Mouse (Mus musculus) forebrain, embryonic 11.5 days (tissue): ENCODE results near the gene Fitm2. TPM values are rescaled to one million over a fixed set of nuclear protein-coding genes. Genes with fewer than 3 reads are reported as not detected.

ENCODE experiments used
- ATAC-seq: fragments of 200-750 bp; cut with Nextera tagmentation; replicated peaks from 2 replicates; pipeline ENCODE4 v1.8.0; 2017; ENCODE audit warnings: moderate TSS enrichment; ENCODE audit not compliant: low FRiP score
- DNase-seq: peaks from one replicate; pipeline ENCODE4 v3.0.0-alpha.2; 2017; ENCODE audit warnings: low spot score
- H3K27ac ChIP-seq: fragments of 300-500 bp; sonication (generic); 2 replicates; pipeline ENCODE4 v1.5.1; 2014; ENCODE audit warnings: low read depth, low read length
- H3K27me3 ChIP-seq: fragments of 300-500 bp; sonication (generic); 2 replicates; pipeline ENCODE4 v1.6.1; 2014; ENCODE audit warnings: mild to moderate bottlenecking, low read length, mixed read lengths; ENCODE audit not compliant: control insufficient read depth, insufficient read depth
- H3K36me3 ChIP-seq: fragments of 300-500 bp; sonication (generic); 2 replicates; pipeline ENCODE4 v1.6.1; 2014; ENCODE audit warnings: mild to moderate bottlenecking, low read length, moderate library complexity, mixed read lengths; ENCODE audit not compliant: control insufficient read depth, insufficient read depth
- H3K4me1 ChIP-seq: fragments of 300-500 bp; sonication (generic); replicated peaks from 2 replicates; pipeline ENCODE4 v1.6.1; 2014; ENCODE audit warnings: low read length, mixed read lengths; ENCODE audit not compliant: control insufficient read depth, insufficient read depth
- H3K4me2 ChIP-seq: fragments of 300-500 bp; sonication (generic); 2 replicates; pipeline ENCODE4 v1.6.1; 2014; ENCODE audit warnings: low read depth, mild to moderate bottlenecking, low read length, moderate library complexity, mixed read lengths; ENCODE audit not compliant: severe bottlenecking
- H3K4me3 ChIP-seq: fragments of 300-500 bp; sonication (generic); 2 replicates; pipeline ENCODE4 v1.5.1; 2014; ENCODE audit warnings: low read depth, low read length
- H3K9ac ChIP-seq: fragments of 300-500 bp; sonication (generic); 2 replicates; pipeline ENCODE4 v1.6.1; 2014; ENCODE audit warnings: low read length
- H3K9me3 ChIP-seq: fragments of 300-500 bp; sonication (generic); 2 replicates; pipeline ENCODE4 v1.6.1; 2016; ENCODE audit warnings: low read length, mixed read lengths; ENCODE audit not compliant: control insufficient read depth
- WGBS: fragments of 180-500 bp; shearing (Covaris S2); extraction: QIAGEN DNeasy Blood & Tissue Kit; methylation state at CpG from one replicate; pipeline ENCODE4 v1.1.7; 2014; 5-methylcytosine and 5-hydroxymethylcytosine counted together
- polyA plus RNA-seq: library from polyadenylated mRNA; unstranded; fragments of >200 nt; fragmentation: Nextera tagmentation; extraction: Ambion mirVana; gene quantifications from 2 replicates; pipeline ENCODE4 v1.2.1, GENCODE M21; 2014

Gene Fitm2
- polyA plus RNA-seq, 1 experiment from 2014 or later, result 12.5 TPM

DNA sequence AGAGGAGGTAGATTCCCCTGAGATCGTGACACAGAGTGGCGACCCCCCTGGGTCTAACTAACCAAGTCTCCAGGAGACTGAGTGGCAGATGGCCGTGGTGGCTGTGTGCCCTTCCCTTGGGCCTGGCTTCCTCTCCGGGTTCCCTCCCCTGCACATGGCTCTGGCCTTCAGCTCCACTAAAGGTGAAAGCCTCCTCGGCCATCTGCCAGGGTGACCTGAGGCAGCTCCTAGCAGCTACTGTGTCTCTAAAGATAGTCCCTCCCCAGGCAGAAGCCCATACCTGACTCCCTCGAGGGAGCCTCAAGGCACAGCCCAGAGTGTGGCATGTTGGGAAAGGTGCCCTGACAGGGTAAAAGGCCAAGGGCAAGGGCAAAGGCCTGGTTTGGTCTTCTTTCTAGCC, 28.9 kb downstream of the Fitm2 start:
- Histone ChIP-seq H3K36me3 (no peaks in the 10 kb centered on the region), H3K27me3 (no peaks in the 10 kb centered on the region), H3K9ac (no peak overlapping the region), H3K4me1 (no peaks in the 10 kb centered on the region), H3K4me2 (no peak overlapping the region), H3K27ac (no peak overlapping the region), H3K4me3 (no peak overlapping the region), H3K9me3 (no peaks in the 10 kb centered on the region)
- 74% methylated on average over 6 of the region's 6 CpGs for WGBS
- DNase-seq (no peak), ATAC-seq (no peak)

DNA sequence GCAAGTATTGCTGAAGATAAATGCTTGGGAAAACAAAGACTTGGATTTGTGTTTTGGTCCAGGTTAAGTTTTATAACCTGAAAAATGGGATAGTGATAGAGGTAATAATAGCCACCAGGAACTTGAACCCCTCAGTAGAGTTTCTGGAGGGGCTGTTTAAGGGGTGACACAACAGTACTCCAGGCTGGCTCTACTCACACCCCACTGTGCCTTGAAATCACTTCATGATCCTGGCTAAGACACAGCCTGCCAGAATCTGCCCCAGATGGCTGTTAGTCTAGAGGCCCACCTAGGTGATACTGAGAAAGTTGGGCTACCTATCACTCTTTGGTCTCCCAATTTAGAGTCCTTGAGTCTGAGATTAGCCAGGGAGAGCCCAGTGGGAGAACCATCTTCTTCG, 32.9 kb downstream of the Fitm2 start:
- DNase-seq, result no peak
- no peaks in the 10 kb centered on the region for H3K36me3 ChIP-seq
- H3K27me3 ChIP-seq, result peaks cover 3% of the 10 kb centered on the region; the same call in 1 of the 2 replicates
- H3K9me3 ChIP-seq, result no peaks in the 10 kb centered on the region
- H3K4me2 ChIP-seq, result peak overlapping the region; percentile 68
- no peak overlapping the region for H3K27ac ChIP-seq
- H3K9ac ChIP-seq, result no peak overlapping the region
- ATAC-seq, result no peak
- H3K4me1 ChIP-seq, result no peaks in the 10 kb centered on the region
- WGBS, result 80% methylated on average over 1 of the region's 1 CpGs
- H3K4me3 ChIP-seq, result peak overlapping the region; percentile 54

- no peaks in the 10 kb centered on the region for H3K4me1 ChIP-seq
- H3K9me3 ChIP-seq, result no peaks in the 10 kb centered on the region
- peak overlapping the region; percentile 19; the same call in 1 of the 2 replicates for H3K27ac ChIP-seq
- WGBS, result 3% methylated on average over 28 of the region's 30 CpGs
- DNase-seq (peak; percentile 75), ATAC-seq (peak; percentile 58; the same call in 1 of the 2 replicates)
- peaks cover 3% of the 10 kb centered on the region; the same call in 1 of the 2 replicates for H3K27me3 ChIP-seq
- H3K4me3 ChIP-seq, result peak overlapping the region; percentile 54
- no peaks in the 10 kb centered on the region for H3K36me3 ChIP-seq
- H3K4me2 ChIP-seq, result peak overlapping the region; percentile 68
- peak overlapping the region; percentile 75 for H3K9ac ChIP-seq
Observed at GRCm38 (mm10) chr2:163438619-163439451, 33.6 kb downstream of the Fitm2 start.

DNA sequence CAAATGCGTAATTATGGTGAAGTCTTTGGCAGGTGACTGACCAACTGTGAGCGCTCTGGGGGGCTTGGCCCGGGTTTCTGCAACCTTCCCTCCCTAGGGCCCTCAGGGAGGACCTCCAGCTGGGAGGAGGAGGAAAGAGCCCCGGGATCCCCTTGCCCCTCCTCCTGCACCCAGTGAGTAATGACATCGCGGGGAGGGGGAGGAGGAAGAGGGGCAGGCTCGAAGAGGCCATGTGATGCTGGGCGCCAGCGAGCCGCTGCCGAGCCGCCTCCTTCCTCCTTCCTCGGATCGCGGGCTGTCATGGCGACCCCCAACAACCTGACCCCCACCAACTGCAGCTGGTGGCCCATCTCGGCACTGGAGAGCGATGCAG, 34.2 kb downstream of the Fitm2 start, which contains the start of gene Gdap1l1:
Gene Gdap1l1, plus strand, starts transcription at position 231 of the 373 bp plus-strand sequence.
- H3K4me3 ChIP-seq, result peak within 1 kb of the TSS; percentile 54
- peak within 1 kb of the TSS; percentile 19; the same call in 1 of the 2 replicates for H3K27ac ChIP-seq
- peak within 1 kb of the TSS; percentile 68 for H3K4me2 ChIP-seq
- 1% methylated on average over 13 of the region's 18 CpGs for WGBS
- H3K9me3 ChIP-seq, result no peaks in the 10 kb centered on the region
- no peaks in the 10 kb centered on the region for H3K36me3 ChIP-seq
- ATAC-seq (peak; percentile 76), DNase-seq (peak; percentile 78)
- no peaks in the 10 kb centered on the region for H3K4me1 ChIP-seq
- peaks cover 3% of the 10 kb centered on the region; the same call in 1 of the 2 replicates for H3K27me3 ChIP-seq
- H3K9ac ChIP-seq, result peak within 1 kb of the TSS; percentile 75

GRCm38 (mm10) chr2:163437800-163438199, 34.6 kb downstream of the Fitm2 start:
- ATAC-seq (no peak), DNase-seq (no peak)
- peak overlapping the region; percentile 54 for H3K4me3 ChIP-seq
- WGBS, result 35% methylated on average over 4 of the region's 4 CpGs
- peaks cover 3% of the 10 kb centered on the region; the same call in 1 of the 2 replicates for H3K27me3 ChIP-seq
- peak overlapping the region; percentile 68 for H3K4me2 ChIP-seq
- H3K36me3 ChIP-seq, result no peaks in the 10 kb centered on the region
- no peaks in the 10 kb centered on the region for H3K9me3 ChIP-seq
- H3K9ac ChIP-seq, result peak overlapping the region; percentile 75
- no peaks in the 10 kb centered on the region for H3K4me1 ChIP-seq
- no peak overlapping the region for H3K27ac ChIP-seq

DNA sequence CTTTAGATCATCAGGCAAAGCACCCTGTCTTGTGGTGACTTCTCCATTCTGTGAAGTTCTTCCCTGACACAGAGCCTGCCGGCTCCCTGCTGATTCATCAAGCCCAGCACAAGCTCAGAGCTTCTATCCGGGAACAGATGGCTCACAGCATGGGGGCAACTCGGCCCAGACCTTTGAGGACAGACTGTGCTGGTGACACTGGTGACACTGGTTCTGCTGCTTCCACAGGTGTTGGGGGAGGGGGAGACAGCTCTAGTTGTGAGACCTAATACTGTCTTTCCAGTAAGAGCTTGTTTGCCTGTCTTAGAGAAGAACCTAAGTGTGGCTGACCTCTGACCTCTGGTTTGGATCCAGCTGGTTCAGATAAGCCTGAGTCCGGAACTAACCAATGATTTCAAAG, 38.5 kb downstream of the Fitm2 start:
- Histone ChIP-seq H3K9me3 (no peaks in the 10 kb centered on the region), H3K4me3 (no peak overlapping the region), H3K9ac (no peak overlapping the region), H3K4me2 (no peak overlapping the region), H3K4me1 (no peaks in the 10 kb centered on the region), H3K36me3 (no peaks in the 10 kb centered on the region), H3K27ac (no peak overlapping the region), H3K27me3 (peaks cover 3% of the 10 kb centered on the region; the same call in 1 of the 2 replicates)
- WGBS, result 22% methylated on average over 4 of the region's 4 CpGs
- DNase-seq (peak; percentile 46), ATAC-seq (no peak)

DNA sequence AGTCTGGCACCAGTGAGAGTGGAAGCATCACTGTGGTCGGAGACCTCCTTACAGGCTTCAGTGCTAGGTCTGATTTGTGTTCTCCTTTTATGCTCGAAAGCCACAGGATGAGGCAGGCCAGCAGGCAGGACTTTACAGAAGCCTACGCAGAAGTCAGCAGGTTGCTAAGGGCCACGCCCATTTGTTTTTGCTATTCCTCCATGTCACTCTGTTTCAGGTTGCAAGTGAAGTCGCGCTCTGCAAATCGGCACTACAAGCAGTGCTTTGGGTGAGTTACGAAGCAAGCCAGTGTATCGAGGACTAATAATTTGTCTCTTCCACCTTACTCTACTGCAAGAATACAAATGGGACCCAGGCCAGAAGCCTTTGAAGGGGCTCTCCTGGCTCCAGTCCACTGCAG, 41.1 kb downstream of the Fitm2 start:
- Histone ChIP-seq H3K4me1 (no peaks in the 10 kb centered on the region), H3K4me3 (no peak overlapping the region), H3K4me2 (no peak overlapping the region), H3K9me3 (no peaks in the 10 kb centered on the region), H3K27ac (no peak overlapping the region), H3K27me3 (no peaks in the 10 kb centered on the region), H3K36me3 (no peaks in the 10 kb centered on the region), H3K9ac (no peak overlapping the region)
- WGBS, result 89% methylated on average over 9 of the region's 9 CpGs
- ATAC-seq (no peak), DNase-seq (peak; percentile 26)

GRCm38 (mm10) chr2:163428346-163429011, 44.0 kb downstream of the Fitm2 start:
- no peaks in the 10 kb centered on the region for H3K27me3 ChIP-seq
- DNase-seq, result peak; percentile 26
- H3K4me3 ChIP-seq, result no peak overlapping the region
- no peak overlapping the region for H3K9ac ChIP-seq
- WGBS, result 47% methylated on average over 4 of the region's 4 CpGs
- H3K27ac ChIP-seq, result no peak overlapping the region
- H3K36me3 ChIP-seq, result no peaks in the 10 kb centered on the region
- H3K4me1 ChIP-seq, result no peaks in the 10 kb centered on the region
- no peaks in the 10 kb centered on the region for H3K9me3 ChIP-seq
- no peak overlapping the region for H3K4me2 ChIP-seq
- no peak for ATAC-seq
